Mouse (Mus musculus): ENCODE data around the gene Ttc41.

- TF ChIP-seq CTCF (IDR thresholded peaks at IDR 0.05) (no peak), EP300 (IDR thresholded peaks at IDR 0.05) (no peak)
Observed at GRCm38 (mm10) chr10:86762384-86762730, 56.7 kb downstream of the Ttc41 start.

Data from lung, postnatal 0 days (tissue).